Mouse (Mus musculus) hindbrain, embryonic 12.5 days (tissue): Measurements from ENCODE around the gene Atp5k. TPM values are rescaled to one million over a fixed set of nuclear protein-coding genes. Genes with fewer than 3 reads are reported as not detected.
A peak's percentile ranks its signal among the peaks of the same experiment; 100 is the strongest.

ENCODE experiments used
- ATAC-seq: fragments of 200-750 bp; cut with Nextera tagmentation; 2 replicates; pipeline ENCODE4 v1.8.0; 2017; ENCODE audit warnings: moderate TSS enrichment; ENCODE audit not compliant: low FRiP score
- H3K27ac ChIP-seq: fragments of 300-500 bp; sonication (generic); 2 replicates; pipeline ENCODE4 v1.5.1; 2016; ENCODE audit warnings: mild to moderate bottlenecking
- H3K27me3 ChIP-seq: fragments of 300-500 bp; sonication (generic); 2 replicates; pipeline ENCODE4 v1.6.1; 2016; ENCODE audit warnings: mild to moderate bottlenecking
- H3K36me3 ChIP-seq: fragments of 300-500 bp; sonication (generic); 2 replicates; pipeline ENCODE4 v1.6.1; 2016; ENCODE audit warnings: mild to moderate bottlenecking
- H3K4me1 ChIP-seq: fragments of 300-500 bp; sonication (generic); 2 replicates; pipeline ENCODE4 v1.6.1; 2016
- H3K4me2 ChIP-seq: fragments of 300-500 bp; sonication (generic); replicated peaks from 2 replicates; pipeline ENCODE4 v1.6.1; 2016; ENCODE audit warnings: mild to moderate bottlenecking
- H3K4me3 ChIP-seq: fragments of 300-500 bp; sonication (generic); 2 replicates; pipeline ENCODE4 v1.5.1; 2016; ENCODE audit warnings: mild to moderate bottlenecking
- H3K9ac ChIP-seq: fragments of 300-500 bp; sonication (generic); 2 replicates; pipeline ENCODE4 v1.6.1; 2016; ENCODE audit warnings: mild to moderate bottlenecking, moderate library complexity
- H3K9me3 ChIP-seq: fragments of 300-500 bp; sonication (generic); replicated peaks from 2 replicates; pipeline ENCODE4 v1.6.1; 2016; ENCODE audit warnings: mild to moderate bottlenecking
- WGBS: fragments of 180-500 bp; shearing (Covaris S2); methylation state at CpG from one replicate; pipeline ENCODE4 v1.1.7; 2016; 5-methylcytosine and 5-hydroxymethylcytosine counted together
- polyA plus RNA-seq: library from polyadenylated mRNA; unstranded; fragments of >200 nt; fragmentation: Nextera tagmentation; extraction: Ambion mirVana; gene quantifications from 2 replicates; pipeline ENCODE4 v1.2.1, GENCODE M21; 2016

The Atp5k gene
- polyA plus RNA-seq, 1 experiment from 2014 or later, result 437 TPM

DNA sequence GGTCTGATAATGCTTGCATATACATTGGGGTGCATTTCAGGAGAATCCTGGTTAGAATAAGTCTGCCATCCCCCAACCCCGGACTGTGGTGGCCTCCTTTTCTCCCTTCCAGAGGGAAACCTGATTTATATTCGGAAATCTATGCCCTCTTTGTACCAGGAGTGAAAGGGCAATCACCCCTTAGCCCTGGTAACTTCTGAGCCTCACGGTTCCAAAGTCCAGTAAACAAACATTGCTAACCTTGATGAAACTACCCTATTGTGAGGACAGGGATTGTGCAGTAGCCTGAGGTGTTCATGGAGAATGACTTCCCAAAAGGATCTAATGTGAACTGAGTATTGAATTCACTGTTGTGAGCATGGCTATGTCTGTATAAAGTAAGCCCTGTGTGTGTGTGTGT is 19.8 kb upstream of the Atp5k start:
- peaks cover 14% of the 10 kb centered on the region for H3K27me3 ChIP-seq
- no peak overlapping the region for H3K9ac ChIP-seq
- H3K9me3 ChIP-seq, result no peaks in the 10 kb centered on the region
- no peak overlapping the region for H3K27ac ChIP-seq
- ATAC-seq, result no peak
- peaks cover under 1% of the 10 kb centered on the region; the same call in 1 of the 2 replicates for H3K4me1 ChIP-seq
- H3K4me2 ChIP-seq, result no peak overlapping the region
- no peak overlapping the region for H3K4me3 ChIP-seq
- WGBS, result 49% methylated on average over 3 of the region's 3 CpGs
- H3K36me3 ChIP-seq, result no peaks in the 10 kb centered on the region

DNA sequence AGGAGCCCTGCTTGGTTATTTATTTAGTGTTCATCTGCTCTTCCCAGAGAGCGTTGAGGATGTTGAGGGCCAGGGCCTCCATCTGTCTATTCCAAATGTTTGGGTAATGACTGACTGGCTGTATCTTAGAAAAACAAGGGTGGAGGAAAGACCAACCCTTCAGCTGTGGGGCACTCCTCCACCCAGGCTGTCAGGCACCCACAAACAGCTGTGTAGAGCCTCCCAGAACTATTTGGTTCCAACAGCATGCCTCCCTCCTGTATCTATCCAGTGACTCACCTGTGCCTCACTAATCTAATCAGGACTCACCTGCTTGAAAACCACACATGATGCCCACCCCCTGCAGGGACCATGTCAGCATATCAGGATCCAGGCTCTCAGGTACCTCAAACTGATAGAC is 18.2 kb upstream of the Atp5k start:
- H3K27ac ChIP-seq, result no peak overlapping the region
- H3K27me3 ChIP-seq, result peaks cover 22% of the 10 kb centered on the region
- no peak overlapping the region for H3K4me2 ChIP-seq
- H3K36me3 ChIP-seq, result no peaks in the 10 kb centered on the region
- no peak for ATAC-seq
- WGBS, result 89% methylated on average over 1 of the region's 1 CpGs
- no peaks in the 10 kb centered on the region for H3K9me3 ChIP-seq
- H3K4me1 ChIP-seq, result peaks cover 6% of the 10 kb centered on the region
- H3K9ac ChIP-seq, result no peak overlapping the region
- H3K4me3 ChIP-seq, result no peak overlapping the region

GRCm38 (mm10) chr5:108451611-108452010 is 17.4 kb upstream of the Atp5k start:
- Histone ChIP-seq H3K36me3 (no peaks in the 10 kb centered on the region), H3K4me1 (peaks cover 6% of the 10 kb centered on the region), H3K9ac (no peak overlapping the region), H3K27ac (no peak overlapping the region), H3K4me2 (no peak overlapping the region), H3K4me3 (no peak overlapping the region), H3K9me3 (no peaks in the 10 kb centered on the region), H3K27me3 (peaks cover 24% of the 10 kb centered on the region)
- WGBS, result 80% methylated on average over 1 of the region's 1 CpGs
- no peak for ATAC-seq

GRCm38 (mm10) chr5:108450837-108451540 is 16.7 kb upstream of the Atp5k start:
- Histone ChIP-seq H3K9me3 (no peaks in the 10 kb centered on the region), H3K9ac (no peak overlapping the region), H3K27ac (no peak overlapping the region), H3K4me2 (no peak overlapping the region), H3K27me3 (peaks cover 24% of the 10 kb centered on the region), H3K36me3 (no peaks in the 10 kb centered on the region), H3K4me3 (no peak overlapping the region), H3K4me1 (peaks cover 6% of the 10 kb centered on the region)
- no peak for ATAC-seq
- WGBS, result 79% methylated on average over 8 of the region's 8 CpGs

DNA sequence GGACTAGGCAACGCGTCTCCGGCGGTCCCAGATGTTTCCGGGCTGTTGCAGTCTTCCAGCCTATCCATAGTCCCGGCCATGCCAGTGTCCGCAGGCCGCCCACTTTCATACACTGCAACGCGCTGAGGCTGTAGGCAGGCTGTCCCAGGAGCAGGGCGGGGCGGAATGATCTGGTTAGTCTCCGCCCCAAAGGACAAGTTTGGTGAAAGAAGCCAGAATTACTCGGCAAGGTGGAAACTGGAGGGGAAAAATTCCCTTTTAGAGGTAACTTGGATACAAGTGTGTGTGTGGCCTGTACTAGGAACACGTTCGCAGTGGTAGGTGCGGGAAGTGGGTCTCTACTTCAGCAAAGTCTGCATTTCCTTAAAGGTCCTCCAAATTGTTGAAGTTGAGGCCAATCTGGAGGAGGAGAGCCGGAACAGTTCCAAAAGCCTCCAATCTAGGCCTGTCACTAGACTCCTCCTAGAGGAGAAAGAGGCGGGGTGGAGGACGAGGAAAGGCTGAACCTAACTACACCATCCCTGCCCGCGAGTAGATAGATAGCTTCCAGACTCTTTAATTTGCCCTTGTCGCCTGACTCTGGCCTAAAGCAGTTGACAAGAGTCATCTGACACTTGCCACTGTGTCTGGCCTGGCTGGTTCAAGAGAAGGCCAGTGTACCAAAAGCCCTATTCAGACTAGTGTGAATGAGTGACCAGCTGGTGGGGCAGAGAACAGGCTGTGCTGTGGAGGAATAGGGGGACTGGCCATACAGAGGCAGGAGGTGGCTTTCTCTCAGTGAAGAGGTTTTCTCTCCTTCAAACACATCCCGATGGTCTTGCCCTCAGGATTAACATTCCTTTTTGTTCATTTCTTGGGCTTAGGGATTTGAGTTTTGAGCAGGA is 14.8 kb upstream of the Atp5k start, which contains the start of gene Mfsd7a:
Mfsd7a (minus strand) TSS at position 107 of the 884 bp plus-strand sequence.
- Histone ChIP-seq H3K27me3 (peaks cover 24% of the 10 kb centered on the region), H3K4me3 (peak within 1 kb of the TSS; percentile 29), H3K36me3 (no peaks in the 10 kb centered on the region), H3K9me3 (no peaks in the 10 kb centered on the region), H3K4me1 (peaks cover 6% of the 10 kb centered on the region), H3K4me2 (peak within 1 kb of the TSS; percentile 56), H3K27ac (no peak within 1 kb of the TSS), H3K9ac (peak within 1 kb of the TSS; percentile 18; the same call in 1 of the 2 replicates)
- no peak; the same call in 1 of the 2 replicates for ATAC-seq
- WGBS, result 17% methylated on average over 24 of the region's 24 CpGs

DNA sequence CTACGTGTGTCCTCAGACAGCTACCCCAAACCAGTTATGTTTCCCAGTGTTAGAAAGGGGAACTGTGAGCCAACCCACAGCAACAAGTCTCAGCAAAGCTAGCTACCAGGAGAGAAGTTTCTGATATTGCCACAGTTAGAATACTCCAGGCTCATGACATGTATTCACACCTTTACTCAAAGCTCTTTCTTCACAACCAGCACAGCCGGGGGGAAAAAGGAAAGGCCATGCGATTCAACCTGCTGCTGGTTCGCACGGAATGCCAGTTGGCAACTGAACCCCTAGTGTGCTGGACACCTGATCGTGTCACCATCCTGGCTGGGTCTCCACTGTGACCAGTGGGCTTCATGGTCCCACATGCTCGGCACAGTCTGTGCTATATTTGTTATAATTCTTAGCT is 13.6 kb upstream of the Atp5k start:
- H3K27ac ChIP-seq, result no peak overlapping the region
- no peaks in the 10 kb centered on the region for H3K36me3 ChIP-seq
- H3K4me2 ChIP-seq, result no peak overlapping the region; the same call in 1 of the 2 replicates
- WGBS, result 88% methylated on average over 7 of the region's 7 CpGs
- H3K27me3 ChIP-seq, result peaks cover 24% of the 10 kb centered on the region
- no peaks in the 10 kb centered on the region for H3K9me3 ChIP-seq
- peaks cover 6% of the 10 kb centered on the region for H3K4me1 ChIP-seq
- no peak overlapping the region for H3K4me3 ChIP-seq
- H3K9ac ChIP-seq, result no peak overlapping the region
- no peak for ATAC-seq

DNA sequence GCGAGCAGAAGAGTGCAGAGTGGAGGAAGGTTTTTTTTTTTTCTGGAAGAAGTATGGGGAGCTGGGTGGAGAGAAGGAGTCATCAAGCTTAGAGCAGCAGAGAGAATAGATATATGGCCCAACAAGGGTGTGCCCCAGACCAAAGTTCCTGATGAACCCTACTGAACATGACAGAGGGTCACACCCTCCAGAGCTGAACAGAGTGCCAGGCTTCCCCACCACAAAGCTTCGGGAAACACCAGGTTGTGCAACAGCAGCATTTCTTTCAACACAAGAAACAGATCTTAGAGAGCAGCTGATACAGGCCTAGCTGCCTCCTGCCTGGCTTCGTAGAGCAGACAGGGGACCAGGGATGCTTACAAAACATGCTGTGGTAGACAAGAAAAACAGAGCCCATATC is 12.7 kb upstream of the Atp5k start:
- H3K27me3 ChIP-seq, result peaks cover 24% of the 10 kb centered on the region
- H3K4me2 ChIP-seq, result no peak overlapping the region
- 79% methylated on average over 3 of the region's 3 CpGs for WGBS
- H3K4me3 ChIP-seq, result no peak overlapping the region
- H3K36me3 ChIP-seq, result no peaks in the 10 kb centered on the region
- peaks cover 6% of the 10 kb centered on the region for H3K4me1 ChIP-seq
- no peak overlapping the region for H3K27ac ChIP-seq
- no peak for ATAC-seq
- H3K9ac ChIP-seq, result no peak overlapping the region
- no peaks in the 10 kb centered on the region for H3K9me3 ChIP-seq

DNA sequence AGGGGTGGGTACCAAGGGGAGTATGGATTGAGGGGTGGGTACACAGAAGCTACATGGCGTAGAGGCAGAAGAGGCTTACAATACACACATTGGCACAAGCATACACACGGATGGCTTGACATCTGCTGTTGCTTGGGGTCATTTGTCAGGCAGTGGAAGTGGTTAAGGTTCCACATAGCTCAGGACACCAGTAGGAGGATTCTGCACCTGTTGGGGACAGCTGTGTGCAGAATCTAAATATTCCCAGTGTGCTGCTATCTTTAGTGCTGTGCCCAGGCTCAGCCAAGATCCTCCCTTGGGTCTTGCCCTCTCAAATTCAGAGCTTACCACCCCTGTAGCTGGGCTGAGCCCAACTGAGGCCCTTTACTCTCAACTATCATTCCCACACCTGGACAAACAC is 1.9 kb upstream of the Atp5k start:
- H3K4me3 ChIP-seq, result no peak overlapping the region
- 82% methylated on average over 2 of the region's 2 CpGs for WGBS
- peaks cover 12% of the 10 kb centered on the region for H3K4me1 ChIP-seq
- peaks cover 9% of the 10 kb centered on the region; the same call in 1 of the 2 replicates for H3K36me3 ChIP-seq
- no peak overlapping the region for H3K27ac ChIP-seq
- H3K9me3 ChIP-seq, result no peaks in the 10 kb centered on the region
- H3K4me2 ChIP-seq, result no peak overlapping the region
- no peak overlapping the region for H3K9ac ChIP-seq
- H3K27me3 ChIP-seq, result no peaks in the 10 kb centered on the region; the same call in 1 of the 2 replicates
- no peak for ATAC-seq

DNA sequence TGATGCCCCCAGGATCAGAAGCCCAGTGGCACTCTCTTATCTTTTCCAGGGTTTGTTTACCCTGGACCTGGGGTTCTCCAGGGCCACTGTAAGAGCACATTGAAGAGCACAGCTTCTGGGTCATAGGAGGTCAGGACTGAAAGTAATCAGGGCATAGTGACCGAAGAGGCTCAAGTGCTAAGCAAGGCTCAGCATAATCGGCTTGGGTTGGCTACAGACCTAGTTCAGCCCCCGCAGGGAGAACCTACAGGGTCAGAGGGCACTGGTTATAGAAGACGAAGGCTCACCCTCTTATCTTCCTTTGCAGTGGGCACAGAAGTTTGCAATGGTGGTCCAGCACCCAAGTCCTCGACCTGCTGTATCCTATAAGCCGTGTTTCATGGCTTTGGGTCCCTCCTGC is 3.1 kb downstream of the Atp5k start:
- H3K4me2 ChIP-seq, result no peak overlapping the region
- no peak overlapping the region for H3K9ac ChIP-seq
- H3K4me1 ChIP-seq, result peaks cover 12% of the 10 kb centered on the region
- H3K9me3 ChIP-seq, result no peaks in the 10 kb centered on the region
- peaks cover 16% of the 10 kb centered on the region; the same call in 1 of the 2 replicates for H3K36me3 ChIP-seq
- 96% methylated on average over 6 of the region's 6 CpGs for WGBS
- no peaks in the 10 kb centered on the region for H3K27me3 ChIP-seq
- H3K27ac ChIP-seq, result no peak overlapping the region
- ATAC-seq, result no peak
- no peak overlapping the region for H3K4me3 ChIP-seq

- peaks cover 15% of the 10 kb centered on the region; the same call in 1 of the 2 replicates for H3K36me3 ChIP-seq
- H3K4me2 ChIP-seq, result no peak overlapping the region
- H3K4me1 ChIP-seq, result no peaks in the 10 kb centered on the region
- no peaks in the 10 kb centered on the region for H3K27me3 ChIP-seq
- H3K27ac ChIP-seq, result no peak overlapping the region
- no peak overlapping the region for H3K4me3 ChIP-seq
- H3K9me3 ChIP-seq, result no peaks in the 10 kb centered on the region
- WGBS, result 47% methylated on average over 1 of the region's 1 CpGs
- peak; percentile 35; the same call in 1 of the 2 replicates for ATAC-seq
- no peak overlapping the region for H3K9ac ChIP-seq
These were observed 7.1 kb downstream of the Atp5k start for GRCm38 (mm10) chr5:108427186-108427585.

- 90% methylated on average over 2 of the region's 2 CpGs for WGBS
- Histone ChIP-seq H3K27me3 (no peaks in the 10 kb centered on the region), H3K4me2 (no peak overlapping the region), H3K9me3 (no peaks in the 10 kb centered on the region), H3K27ac (no peak overlapping the region), H3K4me3 (no peak overlapping the region), H3K36me3 (no peaks in the 10 kb centered on the region), H3K9ac (no peak overlapping the region), H3K4me1 (no peaks in the 10 kb centered on the region)
- ATAC-seq, result no peak
These were observed 10.8 kb downstream of the Atp5k start for GRCm38 (mm10) chr5:108423427-108423826.

GRCm38 (mm10) chr5:108422741-108423140 is 11.5 kb downstream of the Atp5k start:
- no peaks in the 10 kb centered on the region for H3K27me3 ChIP-seq
- no peaks in the 10 kb centered on the region for H3K9me3 ChIP-seq
- H3K4me2 ChIP-seq, result no peak overlapping the region
- 87% methylated on average over 3 of the region's 3 CpGs for WGBS
- no peaks in the 10 kb centered on the region for H3K4me1 ChIP-seq
- no peaks in the 10 kb centered on the region for H3K36me3 ChIP-seq
- ATAC-seq, result no peak
- no peak overlapping the region for H3K9ac ChIP-seq
- H3K27ac ChIP-seq, result no peak overlapping the region
- H3K4me3 ChIP-seq, result no peak overlapping the region
